Mouse (Mus musculus) frontal cortex, postnatal 25 days (tissue): Measurements from ENCODE around the gene Adam12.
A peak's percentile ranks its signal among the peaks of the same experiment; 100 is the strongest.

ENCODE experiments used
- DNase-seq, 2 experiments: peaks; one replicate each; pipeline ENCODE4 v3.0.0; 2022; ENCODE audit warnings: low spot score in 2 of 2

The Adam12 gene

DNA sequence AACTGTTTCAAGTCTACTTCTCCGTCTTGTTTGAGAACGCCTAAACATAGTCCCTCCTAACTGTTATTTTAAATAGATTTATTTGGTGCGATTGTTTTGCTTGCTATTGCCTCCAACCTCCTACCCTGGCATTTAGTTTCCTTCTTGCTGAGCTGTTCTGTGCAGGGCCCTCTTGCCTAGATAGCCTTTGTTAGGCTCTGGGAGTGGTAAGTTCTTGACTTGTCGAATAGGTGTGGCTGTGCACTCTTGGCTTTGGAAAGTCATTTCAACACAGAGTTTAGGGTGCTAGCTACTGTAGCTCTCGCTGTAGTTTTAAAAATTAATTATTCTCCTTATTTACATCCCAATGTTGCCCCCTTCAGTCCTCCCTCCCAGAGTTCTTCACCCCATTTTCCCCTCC is 222.8 kb downstream of the Adam12 start:
- DNase-seq = no peak

DNA sequence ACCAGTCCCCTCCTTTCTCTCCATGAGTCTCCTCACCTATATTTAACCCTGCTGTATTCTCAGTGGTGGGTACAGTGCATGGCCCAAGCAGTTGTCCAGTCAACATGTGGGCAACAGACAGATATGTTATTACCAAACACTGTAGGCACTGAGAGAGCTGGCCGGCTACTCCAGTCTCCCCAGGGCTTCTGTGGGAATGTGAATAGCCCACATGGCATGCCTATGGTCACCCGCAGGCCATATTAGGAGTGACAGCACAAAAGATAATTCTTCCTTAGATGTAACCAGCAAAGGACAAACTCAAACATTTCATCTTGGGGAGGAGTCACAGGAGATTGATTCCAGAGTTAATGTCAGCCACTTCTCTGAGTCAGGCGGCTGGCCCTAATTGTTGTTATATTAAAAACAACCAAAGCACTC is 224.0 kb downstream of the Adam12 start:
- DNase-seq = no peak

- no peak for DNase-seq
These were observed 230.4 kb downstream of the Adam12 start for GRCm38 (mm10) chr7:134001581-134001980.

DNA sequence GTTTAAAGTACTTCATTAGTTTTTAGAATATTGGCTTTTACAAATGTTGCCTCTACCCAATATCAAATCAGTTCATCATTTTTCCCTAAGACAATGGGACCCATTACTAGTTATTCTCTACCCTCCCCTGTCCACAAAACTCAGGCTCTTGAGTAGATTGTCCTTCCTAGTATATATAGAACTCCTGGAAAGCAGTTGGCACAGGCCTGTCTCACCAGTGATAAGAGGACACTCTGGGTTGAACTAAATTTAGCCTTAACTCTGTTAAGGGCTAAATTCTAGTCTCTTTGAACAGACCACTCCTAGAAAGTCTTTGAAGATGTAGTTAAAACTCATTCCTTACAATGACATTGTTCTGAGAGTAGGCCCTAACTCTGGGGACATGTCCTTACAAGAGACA is 241.0 kb downstream of the Adam12 start:
- no peak for DNase-seq

DNA sequence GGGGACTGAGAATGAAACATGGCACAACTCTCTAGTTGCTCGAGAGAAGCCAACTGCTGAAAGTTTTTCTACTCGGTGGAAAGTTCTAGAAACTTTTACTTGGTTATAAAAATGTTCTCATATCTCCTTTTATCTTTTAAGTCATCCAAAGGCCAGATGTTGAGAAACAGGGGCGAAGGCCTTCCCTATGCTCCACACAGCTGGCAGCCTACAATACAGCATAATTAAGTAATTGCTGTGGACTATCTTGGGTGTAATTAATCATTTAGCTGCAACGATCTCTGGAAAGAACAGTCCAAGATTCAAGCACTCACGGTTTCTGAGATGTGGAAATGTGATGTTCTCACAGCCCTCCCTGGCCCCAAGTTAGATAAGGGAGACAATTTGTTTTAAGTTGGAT is 243.6 kb downstream of the Adam12 start:
- no peak for DNase-seq

GRCm38 (mm10) chr7:133986201-133986600 is 245.7 kb downstream of the Adam12 start:
- DNase-seq = no peak

DNA sequence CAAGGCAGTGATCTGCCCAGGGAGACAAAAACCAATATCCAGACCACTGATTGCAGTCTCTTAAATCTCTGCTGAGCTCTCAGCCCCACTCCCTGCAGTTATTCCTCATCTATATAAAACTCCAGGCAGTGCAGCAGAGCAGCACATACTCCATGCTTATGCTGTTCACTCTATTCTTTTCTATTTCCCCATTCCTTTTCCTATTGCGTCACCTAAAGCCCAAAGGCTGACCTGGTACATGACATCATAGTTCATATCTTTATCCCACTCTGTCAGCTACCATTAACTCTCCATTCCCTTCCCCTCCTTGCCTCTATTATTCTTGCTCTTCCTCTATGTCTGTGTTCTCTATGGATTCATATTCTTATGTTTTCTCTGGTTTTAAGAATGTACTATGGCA is 246.3 kb downstream of the Adam12 start:
- DNase-seq = no peak

GRCm38 (mm10) chr7:133976388-133977122 is 255.4 kb downstream of the Adam12 start:
- no peak for DNase-seq

GRCm38 (mm10) chr7:133971086-133971485 is 260.9 kb downstream of the Adam12 start:
- DNase-seq = no peak

GRCm38 (mm10) chr7:133970407-133970806 is 261.5 kb downstream of the Adam12 start:
- DNase-seq = no peak

- no peak for DNase-seq
These were observed 264.0 kb downstream of the Adam12 start for GRCm38 (mm10) chr7:133967906-133968305.

DNA sequence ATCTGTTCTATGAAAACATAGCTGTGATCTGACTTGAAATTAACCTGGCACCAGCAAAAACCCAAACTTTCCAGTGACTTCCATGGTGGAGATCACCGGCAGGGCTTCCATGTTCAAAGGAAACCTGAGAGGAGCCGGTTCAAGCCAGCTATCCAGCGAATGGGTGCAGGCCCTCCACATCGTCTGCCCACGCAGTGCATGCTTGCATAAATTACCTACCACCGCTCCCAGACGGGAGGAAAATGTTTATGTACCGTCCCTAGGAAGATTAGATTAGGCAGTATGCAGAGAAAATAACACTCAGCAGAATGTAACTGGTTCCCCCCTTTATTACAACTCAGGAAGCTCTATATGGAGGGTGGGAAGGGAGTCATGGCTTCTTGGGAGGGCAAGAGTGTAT is 268.4 kb downstream of the Adam12 start:
- no peak for DNase-seq

- peak; percentile 14 to 22 for DNase-seq
These were observed 272.7 kb downstream of the Adam12 start for GRCm38 (mm10) chr7:133959200-133959599.

GRCm38 (mm10) chr7:133957873-133958272 is 274.1 kb downstream of the Adam12 start:
- no peak for DNase-seq

- DNase-seq = no peak
These were observed 277.5 kb downstream of the Adam12 start for GRCm38 (mm10) chr7:133954111-133955091.

GRCm38 (mm10) chr7:133951777-133952545 is 280.0 kb downstream of the Adam12 start:
- no peak for DNase-seq

DNA sequence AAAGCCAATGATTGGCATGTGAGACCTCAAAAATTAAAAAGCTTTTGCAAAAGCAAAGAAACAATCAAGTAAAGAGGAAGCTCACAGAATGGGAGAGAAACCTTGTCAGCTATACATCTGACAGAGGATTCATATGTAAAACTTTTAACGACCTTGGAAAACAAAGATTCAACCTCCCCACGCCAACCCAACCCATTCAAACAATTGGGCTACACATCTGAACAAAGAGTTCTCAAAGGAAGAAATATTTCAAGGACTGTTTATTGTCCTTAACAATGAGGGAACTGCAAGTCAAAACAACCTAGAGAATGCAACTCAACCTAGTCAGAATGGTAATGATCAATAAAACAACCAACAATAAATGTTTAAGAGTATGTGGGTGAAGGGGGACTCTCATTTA is 284.6 kb downstream of the Adam12 start:
- DNase-seq = no peak

DNA sequence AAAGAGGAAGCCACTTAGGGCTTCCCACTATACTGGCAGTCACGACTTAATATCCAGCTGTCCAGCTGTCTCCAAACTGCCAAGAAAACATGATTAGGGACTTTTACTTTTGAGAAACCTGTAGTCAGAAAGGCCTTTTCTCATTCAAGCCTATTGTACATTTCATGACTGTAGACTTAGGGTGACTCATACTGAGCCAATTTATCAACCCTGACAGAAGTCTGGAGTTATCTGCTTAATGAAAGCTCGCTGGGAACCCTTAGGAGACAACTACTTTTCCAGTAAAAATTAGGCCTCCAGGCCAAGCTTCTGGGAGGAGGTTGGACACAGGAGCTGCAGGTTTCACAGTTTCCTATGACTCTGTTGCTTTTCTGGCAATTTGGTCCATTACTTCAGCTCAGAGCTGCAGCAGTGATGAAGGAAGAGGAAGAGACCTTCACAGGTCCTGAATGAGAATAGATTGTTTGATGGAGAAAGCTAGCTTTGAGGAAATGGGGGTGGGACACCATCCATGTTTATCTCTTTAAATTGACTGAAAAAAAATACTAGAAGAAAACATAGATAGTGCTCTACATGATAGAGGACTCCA is 285.1 kb downstream of the Adam12 start:
- DNase-seq = no peak

DNA sequence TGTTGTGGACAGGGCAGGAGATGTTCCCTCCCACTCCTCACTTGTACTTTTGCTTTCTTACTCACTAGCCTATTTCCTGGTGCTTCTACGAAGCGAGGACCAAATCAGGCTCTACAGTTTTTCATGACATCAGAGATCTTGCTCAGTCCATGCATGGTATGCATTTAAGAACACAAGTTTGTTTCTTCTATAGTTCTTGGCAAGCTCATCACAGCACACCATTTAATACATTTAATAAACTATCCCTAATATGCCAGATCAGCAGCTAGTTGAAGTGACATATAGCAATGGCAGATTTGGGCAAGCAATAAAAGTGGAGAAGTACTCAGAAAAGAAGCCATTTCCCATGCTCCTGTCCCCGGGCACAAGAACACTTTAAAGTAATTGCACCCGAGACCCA is 285.8 kb downstream of the Adam12 start:
- no peak for DNase-seq

DNA sequence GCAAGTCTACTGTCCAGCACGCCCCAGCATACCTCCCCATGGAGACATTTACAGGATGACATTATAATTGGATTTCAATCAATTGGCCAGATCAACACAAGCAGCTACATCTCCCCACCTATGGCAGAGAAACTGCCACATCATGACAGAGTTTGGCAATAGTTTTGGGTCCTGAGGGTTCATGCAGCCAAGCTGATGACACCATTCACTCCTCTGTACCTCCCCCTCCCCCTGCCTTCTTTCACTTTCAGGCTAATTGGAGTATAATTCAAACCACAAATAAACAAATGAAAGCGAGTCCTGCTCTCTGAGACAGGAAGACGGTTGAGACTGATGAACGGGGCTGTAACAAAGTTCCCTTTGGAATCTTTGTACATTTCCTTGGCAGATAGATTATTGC is 291.5 kb downstream of the Adam12 start:
- no peak for DNase-seq

DNA sequence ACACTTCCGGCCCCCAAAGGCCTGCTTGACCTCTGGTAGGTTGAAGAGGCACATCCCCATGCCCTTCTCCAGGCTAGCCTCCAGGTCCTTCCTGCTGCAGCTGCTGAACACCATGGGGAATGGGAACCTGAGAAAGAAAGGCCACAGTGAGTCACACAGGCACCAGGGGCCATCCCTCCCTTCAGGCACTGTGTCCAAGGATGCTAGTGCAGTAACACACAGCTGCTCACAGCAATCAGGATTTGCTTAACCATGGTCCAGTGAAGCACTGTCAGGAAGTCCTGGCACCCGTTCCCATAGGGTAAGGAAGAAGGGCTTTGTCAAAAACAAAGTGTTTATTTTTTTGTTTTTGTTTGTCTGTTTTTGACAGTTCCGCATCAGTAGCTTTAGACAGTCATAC is 294.5 kb downstream of the Adam12 start:
- DNase-seq = no peak

GRCm38 (mm10) chr7:133936377-133936776 is 295.6 kb downstream of the Adam12 start:
- DNase-seq = no peak
